12 mouse cellular contexts compared by ENCODE assay signal in genomic region chr11:117425927-117426326, GRCm38 (mm10). TPM values are rescaled to one million over a fixed set of nuclear protein-coding genes. Genes with fewer than 3 reads are reported as not detected.
A peak's percentile ranks its signal among the peaks of the same experiment; 100 is the strongest.
DNase-seq lines count a peak whose midpoint lies in the region; ATAC-seq and TF ChIP-seq lines count a peak whose summit lies in the region.
"Had no signal": no experiment of that assay in that cellular context is flagged by ENCODE, and none has a peak within 500 bp of the region (broad histone marks: within the 10 kb centered on the region; RNA-seq: fewer than 3 reads in every experiment).

No protein-coding gene starts in this region.

- no peaks in the 10 kb centered on the region for H3K27me3 ChIP-seq in forebrain, embryonic 14.5 days (replicated peaks; ENCODE audit: control insufficient read depth, insufficient read depth, low read length)
- 0 out of 2 replicates have a peak, but pooled peaks cover 6% of the 10 kb centered on the region for H3K27me3 ChIP-seq in forebrain, embryonic 10.5 days (ENCODE audit: poor library complexity, severe bottlenecking)
- peaks cover 9% of the 10 kb centered on the region for H3K27me3 ChIP-seq in neural tube, embryonic 13.5 days
- no peaks in the 10 kb centered on the region for H3K27me3 ChIP-seq in heart, postnatal 0 days (ENCODE audit: control insufficient read depth, insufficient read depth, low read length)
- no peaks in the 10 kb centered on the region for H3K27me3 ChIP-seq in stomach, embryonic 14.5 days (ENCODE audit: control insufficient read depth, insufficient read depth, low read length)
- H3K27me3 ChIP-seq: limb, embryonic 15.5 days; neural tube, embryonic 15.5 days had no signal

- no peak for TF ChIP-seq EP300 in heart, postnatal 0 days (IDR thresholded peaks at IDR 0.05; ENCODE audit: low read depth)

- no peak for TF ChIP-seq CTCF in heart, postnatal 0 days (IDR thresholded peaks at IDR 0.05; ENCODE audit: low read depth)

- H3K36me3 ChIP-seq in forebrain, embryonic 14.5 days (ENCODE audit: control insufficient read depth, insufficient read depth, low read length): no peaks in the 10 kb centered on the region
- H3K36me3 ChIP-seq in forebrain, embryonic 10.5 days (replicated peaks): no peaks in the 10 kb centered on the region
- no peaks in the 10 kb centered on the region for H3K36me3 ChIP-seq in neural tube, embryonic 13.5 days
- no peaks in the 10 kb centered on the region for H3K36me3 ChIP-seq in heart, postnatal 0 days (replicated peaks; ENCODE audit: control insufficient read depth, insufficient read depth, low read length)
- H3K36me3 ChIP-seq in stomach, embryonic 14.5 days (ENCODE audit: control insufficient read depth, insufficient read depth, low read length): no peaks in the 10 kb centered on the region
- H3K36me3 ChIP-seq: limb, embryonic 15.5 days; neural tube, embryonic 15.5 days had no signal

- H3K9me3 ChIP-seq in forebrain, embryonic 14.5 days (replicated peaks; ENCODE audit: control insufficient read depth, low read length): no peaks in the 10 kb centered on the region
- H3K9me3 ChIP-seq in forebrain, embryonic 10.5 days: no peaks in the 10 kb centered on the region; the same call in 1 of the 2 replicates
- H3K9me3 ChIP-seq in neural tube, embryonic 13.5 days: no peaks in the 10 kb centered on the region
- no peaks in the 10 kb centered on the region for H3K9me3 ChIP-seq in heart, postnatal 0 days (replicated peaks; ENCODE audit: control insufficient read depth, low read length)
- H3K9me3 ChIP-seq in stomach, embryonic 14.5 days (ENCODE audit: control insufficient read depth, low read depth, low read length): no peaks in the 10 kb centered on the region
- H3K9me3 ChIP-seq: limb, embryonic 15.5 days; neural tube, embryonic 15.5 days had no signal

- WGBS in forebrain, embryonic 14.5 days: 37% methylated on average over 12 of the region's 12 CpGs
- 44% methylated on average over 12 of the region's 12 CpGs for WGBS in forebrain, embryonic 10.5 days
- WGBS in neural tube, embryonic 13.5 days: 35% methylated on average over 12 of the region's 12 CpGs
- 38% methylated on average over 12 of the region's 12 CpGs for WGBS in heart, postnatal 0 days
- 32% methylated on average over 12 of the region's 12 CpGs for WGBS in stomach, embryonic 14.5 days

- no peak overlapping the region for H3K4me2 ChIP-seq in forebrain, embryonic 14.5 days (ENCODE audit: low read length)
- H3K4me2 ChIP-seq in neural tube, embryonic 13.5 days: no peak overlapping the region
- H3K4me2 ChIP-seq in heart, postnatal 0 days (ENCODE audit: low read depth, low read length): no peak overlapping the region
- H3K4me2 ChIP-seq in stomach, embryonic 14.5 days (replicated peaks; ENCODE audit: low read depth, low read length): no peak overlapping the region
- H3K4me2 ChIP-seq: limb, embryonic 15.5 days; neural tube, embryonic 15.5 days had no signal

- H3K9ac ChIP-seq in forebrain, embryonic 14.5 days (ENCODE audit: low read length): no peak overlapping the region
- no peak overlapping the region for H3K9ac ChIP-seq in neural tube, embryonic 13.5 days
- H3K9ac ChIP-seq in heart, postnatal 0 days (replicated peaks; ENCODE audit: low read depth, low read length): no peak overlapping the region
- no peak overlapping the region for H3K9ac ChIP-seq in stomach, embryonic 14.5 days (replicated peaks; ENCODE audit: low read depth, low read length)
- H3K9ac ChIP-seq: limb, embryonic 15.5 days; neural tube, embryonic 15.5 days had no signal

- no peak for DNase-seq in forebrain, embryonic 14.5 days (ENCODE audit: low spot score)
- no peak for DNase-seq in forebrain, embryonic 10.5 days (ENCODE audit: extremely low spot score, low spot score)
- DNase-seq in neural tube, embryonic 10.5 days (ENCODE audit: extremely low spot score, low spot score): no peak
- peak; percentile 53 for DNase-seq in heart, postnatal 0 days (ENCODE audit: low spot score)
- DNase-seq in adrenal gland, postnatal 10 days: no peak
- no peak for DNase-seq in frontal cortex, postnatal 36 days (ENCODE audit: low spot score in 2 of 2)

- peak; percentile 26; the same call in 1 of the 2 replicates for ATAC-seq in forebrain, embryonic 14.5 days
- peak; percentile 48; the same call in 1 of the 2 replicates for ATAC-seq in neural tube, embryonic 13.5 days (ENCODE audit: low read depth)
- ATAC-seq in heart, postnatal 0 days (ENCODE audit: insufficient read depth, low read depth): peak; percentile 46; the same call in 1 of the 2 replicates
- ATAC-seq in stomach, embryonic 14.5 days (ENCODE audit: insufficient number of reproducible peaks, insufficient read depth, low FRiP score, low read depth): peak; percentile 53; the same call in 1 of the 2 replicates

- no peak overlapping the region for H3K27ac ChIP-seq in forebrain, embryonic 14.5 days (ENCODE audit: low read depth, low read length)
- no peak overlapping the region for H3K27ac ChIP-seq in forebrain, embryonic 10.5 days
- H3K27ac ChIP-seq in neural tube, embryonic 13.5 days (replicated peaks): no peak overlapping the region
- H3K27ac ChIP-seq in heart, postnatal 0 days (ENCODE audit: low read depth): no peak overlapping the region
- H3K27ac ChIP-seq in stomach, embryonic 14.5 days (ENCODE audit: low read length): no peak overlapping the region
- H3K27ac ChIP-seq: limb, embryonic 15.5 days; neural tube, embryonic 15.5 days had no signal

- no peak overlapping the region for H3K4me3 ChIP-seq in forebrain, embryonic 14.5 days (ENCODE audit: low read depth, low read length)
- no peak overlapping the region for H3K4me3 ChIP-seq in forebrain, embryonic 10.5 days
- no peak overlapping the region for H3K4me3 ChIP-seq in neural tube, embryonic 13.5 days
- H3K4me3 ChIP-seq in heart, postnatal 0 days (ENCODE audit: low read depth, low read length): no peak overlapping the region
- no peak overlapping the region for H3K4me3 ChIP-seq in stomach, embryonic 14.5 days (ENCODE audit: low read depth, low read length)
- H3K4me3 ChIP-seq: limb, embryonic 15.5 days; neural tube, embryonic 15.5 days had no signal

- H3K4me1 ChIP-seq in forebrain, embryonic 14.5 days (ENCODE audit: control insufficient read depth, insufficient read depth, low read length): no peaks in the 10 kb centered on the region
- H3K4me1 ChIP-seq in forebrain, embryonic 10.5 days: peaks cover 55% of the 10 kb centered on the region
- peaks cover 36% of the 10 kb centered on the region for H3K4me1 ChIP-seq in neural tube, embryonic 13.5 days (replicated peaks)
- H3K4me1 ChIP-seq in heart, postnatal 0 days (ENCODE audit: control insufficient read depth, insufficient read depth): peaks cover 21% of the 10 kb centered on the region
- no peaks in the 10 kb centered on the region for H3K4me1 ChIP-seq in stomach, embryonic 14.5 days (ENCODE audit: control insufficient read depth, insufficient read depth, low read length)

RNA-seq across cellular contexts. Expression of gene Gm11733, which starts 58.2 kb away (rescaled TPM):
- 0.09 and 0.11 TPM in 2 replicates for polyA plus RNA-seq in forebrain, embryonic 14.5 days (2014; fragmentation: Nextera tagmentation; extraction: Ambion mirVana)
- polyA plus RNA-seq in forebrain, embryonic 10.5 days (2016; fragmentation: Nextera tagmentation; extraction: Ambion mirVana): not detected in 2 replicates
- polyA plus RNA-seq in neural tube, embryonic 13.5 days (2015; fragmentation: Nextera tagmentation; extraction: Ambion mirVana): not detected in 2 replicates
- total RNA-seq in heart, postnatal 0 days (2014; rRNA removed; ENCODE audit: low replicate concordance): 0.08 TPM in 1 of 2 replicates, not detected in the other
- polyA plus RNA-seq in heart, postnatal 0 days (2015; fragmentation: Nextera tagmentation; extraction: Ambion mirVana): not detected in 2 replicates
- not detected in 2 replicates for polyA plus RNA-seq in stomach, embryonic 14.5 days (2014; fragmentation: Nextera tagmentation; extraction: Ambion mirVana)
- total RNA-seq in adrenal gland, postnatal 10 days (2021): not detected
- polyA plus RNA-seq: kidney, embryonic 16.5 days; testis, adult 2 months had no signal
